Mouse (Mus musculus): ENCODE results near the gene Ski.

Ski gene

GRCm38 (mm10) chr4:155133658-155134417 lies 88.6 kb downstream of the Ski start:
- in situ Hi-C loops (cut with MboI, MseI) = no loop called here

- in situ Hi-C loops (cut with MboI, MseI) = no loop called here
Measured at GRCm38 (mm10) chr4:155133188-155133587, 89.2 kb downstream of the Ski start.

- in situ Hi-C loops (cut with MboI, MseI) = no loop called here
Measured at GRCm38 (mm10) chr4:155130616-155131015, 91.8 kb downstream of the Ski start.

GRCm38 (mm10) chr4:155129996-155130395 lies 92.4 kb downstream of the Ski start:
- in situ Hi-C loops (cut with MboI, MseI) = no loop called here

- in situ Hi-C loops (cut with MboI, MseI) = no loop called here
Measured at GRCm38 (mm10) chr4:155129132-155129917, 93.1 kb downstream of the Ski start.

- in situ Hi-C loops (cut with MboI, MseI) = no loop called here
Measured at GRCm38 (mm10) chr4:155128411-155128810, 94.0 kb downstream of the Ski start.

GRCm38 (mm10) chr4:155126602-155127372 lies 95.6 kb downstream of the Ski start:
- in situ Hi-C loops (cut with MboI, MseI) = no loop called here

- in situ Hi-C loops (cut with MboI, MseI) = no loop called here
Measured at GRCm38 (mm10) chr4:155126194-155126593, 96.2 kb downstream of the Ski start.

GRCm38 (mm10) chr4:155125310-155125709 lies 97.1 kb downstream of the Ski start:
- in situ Hi-C loops (cut with MboI, MseI) = no loop called here

- in situ Hi-C loops (cut with MboI, MseI) = no loop called here
Measured at GRCm38 (mm10) chr4:155123868-155124534, 98.4 kb downstream of the Ski start.

- in situ Hi-C loops (cut with MboI, MseI) = no loop called here
Measured at GRCm38 (mm10) chr4:155122444-155123040, 99.8 kb downstream of the Ski start.

GRCm38 (mm10) chr4:155121915-155122443 lies 100.4 kb downstream of the Ski start:
- in situ Hi-C loops (cut with MboI, MseI) = no loop called here

- in situ Hi-C loops (cut with MboI, MseI) = no loop called here
Measured at GRCm38 (mm10) chr4:155121222-155121621, 101.2 kb downstream of the Ski start.

GRCm38 (mm10) chr4:155120583-155120982 lies 101.8 kb downstream of the Ski start:
- in situ Hi-C loops (cut with MboI, MseI) = no loop called here

GRCm38 (mm10) chr4:155120038-155120437 lies 102.4 kb downstream of the Ski start:
- in situ Hi-C loops (cut with MboI, MseI) = no loop called here

- in situ Hi-C loops (cut with MboI, MseI) = no loop called here
Measured at GRCm38 (mm10) chr4:155118278-155118677, 104.1 kb downstream of the Ski start.

- in situ Hi-C loops (cut with MboI, MseI) = no loop called here
Measured at GRCm38 (mm10) chr4:155117396-155117978, 104.9 kb downstream of the Ski start.

GRCm38 (mm10) chr4:155116607-155117006 lies 105.8 kb downstream of the Ski start:
- in situ Hi-C loops (cut with MboI, MseI) = no loop called here

- in situ Hi-C loops (cut with MboI, MseI) = no loop called here
Measured at GRCm38 (mm10) chr4:155113766-155114410, 108.5 kb downstream of the Ski start.

GRCm38 (mm10) chr4:155109471-155109870 lies 112.9 kb downstream of the Ski start:
- in situ Hi-C loops (cut with MboI, MseI) = no loop called here
